Mouse (Mus musculus) heart, embryonic 14.5 days (tissue): ENCODE measurements around the gene AC140267.1. TPM values are rescaled to one million over a fixed set of nuclear protein-coding genes. Genes with fewer than 3 reads are reported as not detected.

ENCODE experiments used
- ATAC-seq: fragments of 200-750 bp; cut with Nextera tagmentation; 2 replicates; pipeline ENCODE4 v1.8.0; 2017; ENCODE audit warnings: low read depth, moderate TSS enrichment; ENCODE audit not compliant: insufficient number of reproducible peaks, insufficient read depth, low FRiP score
- H3K27ac ChIP-seq, 2 experiments: fragments of 200-500 bp in 1 of 2; fragments of 300-500 bp in 1 of 2; sonication (generic) in 1 of 2; replicated peaks in 1 of 2; 2 replicates each; pipeline ENCODE4 v1.5.1; 2012 to 2014; ENCODE audit warnings: low read depth in 2 of 2, low read length in 2 of 2, control low read depth in 1 of 2, mild to moderate bottlenecking in 1 of 2, mixed read lengths in 1 of 2; ENCODE audit not compliant: control insufficient read depth in 1 of 2, insufficient read depth in 1 of 2
- H3K27me3 ChIP-seq: fragments of 300-500 bp; sonication (generic); 2 replicates; pipeline ENCODE4 v1.6.1; 2014; ENCODE audit warnings: mild to moderate bottlenecking, low read length, control low read depth; ENCODE audit not compliant: control insufficient read depth, insufficient read depth
- H3K36me3 ChIP-seq: fragments of 300-500 bp; sonication (generic); 2 replicates; pipeline ENCODE4 v1.6.1; 2014; ENCODE audit warnings: mild to moderate bottlenecking, control low read depth, low read length, mixed read lengths; ENCODE audit not compliant: control insufficient read depth, insufficient read depth
- H3K4me1 ChIP-seq, 2 experiments: fragments of 200-500 bp in 1 of 2; fragments of 300-500 bp in 1 of 2; sonication (generic) in 1 of 2; 2 replicates each; pipeline ENCODE4 v1.6.1; 2012 to 2014; ENCODE audit warnings: low read length in 2 of 2, control low read depth in 1 of 2, mixed read lengths in 1 of 2; ENCODE audit not compliant: control insufficient read depth in 2 of 2, insufficient read depth in 2 of 2
- H3K4me2 ChIP-seq: fragments of 300-500 bp; sonication (generic); 2 replicates; pipeline ENCODE4 v1.6.1; 2014; ENCODE audit warnings: mild to moderate bottlenecking, low read length
- H3K4me3 ChIP-seq, 2 experiments: fragments of 200-500 bp in 1 of 2; fragments of 300-500 bp in 1 of 2; sonication (generic) in 1 of 2; 2 replicates each; pipeline ENCODE4 v1.5.1; 2012 to 2014; ENCODE audit warnings: low read length in 2 of 2, mild to moderate bottlenecking in 2 of 2, control low read depth in 1 of 2, low read depth in 1 of 2, moderate library complexity in 1 of 2; ENCODE audit not compliant: control insufficient read depth in 1 of 2, insufficient read depth in 1 of 2
- H3K9ac ChIP-seq: fragments of 300-500 bp; sonication (generic); 2 replicates; pipeline ENCODE4 v1.6.1; 2014; ENCODE audit warnings: mild to moderate bottlenecking, low read length
- H3K9me3 ChIP-seq: fragments of 300-500 bp; sonication (generic); 2 replicates; pipeline ENCODE4 v1.6.1; 2016; ENCODE audit warnings: low read length, control low read depth; ENCODE audit not compliant: control insufficient read depth
- WGBS: fragments of 180-500 bp; shearing (Covaris S2); extraction: QIAGEN DNeasy Blood & Tissue Kit; methylation state at CpG from one replicate; pipeline ENCODE4 v1.1.7; 2014; 5-methylcytosine and 5-hydroxymethylcytosine counted together
- polyA plus RNA-seq: library from polyadenylated mRNA; unstranded; fragments of >200 nt; fragmentation: Nextera tagmentation; extraction: Ambion mirVana; gene quantifications from 2 replicates; pipeline ENCODE4 v1.2.1, GENCODE M21; 2014

The AC140267.1 gene
- polyA plus RNA-seq, 1 experiment from 2014 or later, result not detected

DNA sequence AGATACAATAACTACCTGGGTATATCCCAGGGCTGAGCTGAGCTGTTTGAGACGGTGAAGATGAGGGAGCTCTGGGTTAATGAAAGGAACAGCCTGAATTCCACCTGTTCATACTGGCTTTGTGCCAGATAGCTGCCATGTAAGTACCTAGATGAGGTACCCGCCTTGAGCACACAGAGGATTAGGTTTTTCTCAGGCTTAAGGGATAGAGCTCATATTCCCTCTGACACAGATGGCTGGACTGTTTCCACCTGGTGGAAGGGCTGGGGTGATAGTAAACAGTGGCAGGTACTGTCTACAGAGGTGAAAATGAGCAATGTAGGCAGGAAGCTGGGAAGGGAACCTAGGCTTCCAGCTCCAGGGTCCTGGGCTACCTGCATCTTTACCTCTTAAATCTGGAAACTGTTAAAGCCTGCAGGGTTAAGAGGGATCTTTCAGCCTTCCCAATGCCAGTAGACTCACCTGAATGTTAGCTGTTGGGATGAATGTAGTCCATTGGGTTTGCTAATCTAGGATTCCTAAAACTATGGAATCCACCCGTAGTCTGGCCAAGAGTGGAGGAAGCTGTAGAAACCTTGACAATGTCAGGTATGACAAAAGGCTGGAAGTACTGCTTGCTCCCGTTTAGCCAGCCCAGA is 22.1 kb downstream of the AC140267.1 start:
- H3K9ac ChIP-seq, result peak overlapping the region; percentile 100
- H3K4me1 ChIP-seq, result peaks cover 12 to 33% of the 10 kb centered on the region in 2 experiments
- H3K36me3 ChIP-seq, result peaks cover 56% of the 10 kb centered on the region
- peak overlapping the region in 1 of 2 experiments; percentile 100; a peak in 2 of 4 replicates for H3K4me3 ChIP-seq
- H3K4me2 ChIP-seq, result peak overlapping the region; percentile 95
- H3K27ac ChIP-seq, result peak overlapping the region; percentile 35 to 99
- ATAC-seq, result no peak
- no peaks in the 10 kb centered on the region for H3K27me3 ChIP-seq
- WGBS, result 17% methylated on average over 4 of the region's 4 CpGs
- H3K9me3 ChIP-seq, result no peaks in the 10 kb centered on the region

DNA sequence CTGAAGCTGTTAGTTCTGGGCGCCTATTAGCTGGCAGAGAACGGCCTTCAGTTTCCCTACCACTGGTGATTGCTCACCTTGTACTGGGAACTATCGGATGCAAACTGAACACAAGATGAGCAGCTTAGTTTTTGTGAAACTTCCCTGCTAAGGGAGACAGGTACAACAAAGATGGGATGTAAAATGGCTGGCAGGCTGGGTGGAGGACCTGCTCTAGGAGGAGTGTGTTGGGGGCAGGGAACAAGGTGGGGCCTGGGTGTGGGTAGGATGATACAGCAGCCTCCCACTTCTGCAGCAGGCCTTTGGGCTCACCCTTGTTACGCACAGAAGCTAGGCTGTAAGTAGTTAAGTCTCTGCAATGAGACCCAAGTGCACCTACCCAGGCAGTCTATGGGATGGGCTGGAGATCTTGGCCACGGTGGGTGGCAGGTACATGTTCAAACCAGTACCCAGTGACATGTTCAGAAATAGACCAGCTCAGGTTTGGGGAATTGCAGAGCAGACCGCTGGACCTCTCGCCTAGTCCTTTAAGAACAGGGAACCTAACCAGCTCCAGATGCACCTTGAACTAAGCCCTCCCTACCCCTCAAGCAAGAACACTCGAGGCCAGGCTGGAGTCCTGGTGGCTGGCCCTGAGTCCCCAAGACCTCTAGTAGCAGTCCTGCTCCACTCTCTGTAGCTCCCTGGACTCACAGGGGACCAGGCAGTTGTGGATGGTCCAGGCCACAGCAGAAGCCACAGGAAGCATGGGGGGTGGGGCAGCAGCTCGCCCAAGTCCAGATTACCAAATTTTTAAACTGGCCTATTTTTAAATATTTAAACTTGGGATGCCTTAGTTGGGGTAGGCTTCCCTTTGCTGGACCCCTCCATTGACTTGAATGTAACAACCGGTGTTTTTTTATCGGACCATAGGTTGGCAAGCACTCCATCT is 22.9 kb downstream of the AC140267.1 start:
- Histone ChIP-seq H3K9ac (no peak overlapping the region), H3K36me3 (peaks cover 50% of the 10 kb centered on the region), H3K27ac (peak overlapping the region; percentile 6 to 99; a peak in 3 of 4 replicates), H3K4me3 (no peak overlapping the region; a peak in 1 of 4 replicates), H3K4me2 (peak overlapping the region; percentile 95), H3K9me3 (no peaks in the 10 kb centered on the region), H3K27me3 (no peaks in the 10 kb centered on the region), H3K4me1 (peaks cover 12 to 39% of the 10 kb centered on the region in 2 experiments)
- no peak for ATAC-seq
- 53% methylated on average over 11 of the region's 11 CpGs for WGBS

DNA sequence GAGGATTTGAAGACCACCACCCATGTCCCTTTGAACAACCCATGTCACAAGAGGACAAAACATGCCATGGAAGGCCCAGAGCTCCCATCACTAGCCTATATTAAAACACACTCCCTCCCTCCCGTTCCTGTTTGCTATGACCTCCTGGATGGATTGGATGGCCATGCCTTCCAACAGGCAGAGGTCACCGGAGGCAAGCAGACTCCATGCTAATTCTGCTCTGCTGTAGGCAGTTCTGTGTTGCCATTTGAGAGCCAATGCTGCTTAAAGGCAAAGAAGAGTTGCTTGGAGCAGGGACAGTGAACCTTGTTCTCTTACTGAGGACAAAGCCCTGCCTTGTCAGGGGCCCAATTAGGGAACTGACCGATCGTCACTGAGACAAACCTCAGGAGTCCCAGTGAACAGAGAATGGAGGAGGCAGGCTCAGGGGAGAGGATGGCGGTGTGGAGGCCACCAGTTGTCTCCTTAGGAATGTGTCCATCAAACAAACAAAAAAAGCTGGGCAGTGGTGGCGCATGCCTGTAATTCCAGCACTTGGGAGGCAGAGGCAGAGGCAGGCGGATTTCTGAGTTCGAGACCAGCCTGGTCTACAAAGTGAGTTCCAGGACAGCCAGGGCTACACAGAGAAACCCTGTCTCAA is 23.9 kb downstream of the AC140267.1 start:
- Histone ChIP-seq H3K4me2 (no peak overlapping the region), H3K9ac (no peak overlapping the region)
- no peak for ATAC-seq

DNA sequence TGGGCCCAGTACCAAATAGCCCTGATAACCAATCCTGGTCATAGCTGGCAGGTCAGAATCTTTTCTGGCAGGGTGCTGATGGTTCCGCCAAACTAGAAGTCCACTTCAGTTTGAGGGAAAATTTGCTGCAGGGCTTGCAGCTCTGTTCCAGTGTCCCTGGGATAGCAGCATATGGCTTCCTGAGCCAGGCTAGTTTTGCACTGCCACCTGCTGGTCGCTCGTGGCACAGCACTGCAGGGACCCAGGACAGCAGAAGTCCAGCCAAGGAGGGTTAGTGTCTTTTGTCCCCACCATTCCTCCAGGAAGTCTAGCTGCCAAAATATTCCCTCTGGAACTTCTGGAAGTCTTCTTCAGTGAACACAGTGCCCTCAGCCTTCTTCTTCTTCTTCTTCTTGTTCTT is 25.0 kb downstream of the AC140267.1 start:
- 8% methylated on average over 3 of the region's 3 CpGs for WGBS
- no peak for ATAC-seq
- no peaks in the 10 kb centered on the region for H3K9me3 ChIP-seq
- H3K36me3 ChIP-seq, result peaks cover 50% of the 10 kb centered on the region
- no peaks in the 10 kb centered on the region for H3K27me3 ChIP-seq
- no peak overlapping the region for H3K9ac ChIP-seq
- no peak overlapping the region for H3K4me2 ChIP-seq
- peaks cover 12 to 30% of the 10 kb centered on the region in 2 experiments for H3K4me1 ChIP-seq
- H3K4me3 ChIP-seq, result no peak overlapping the region
- H3K27ac ChIP-seq, result no peak overlapping the region

More for the DNA sequence above, 23.9 kb downstream of the AC140267.1 start:
- Histone ChIP-seq H3K4me1 (peaks cover 12 to 31% of the 10 kb centered on the region in 2 experiments), H3K9me3 (no peaks in the 10 kb centered on the region), H3K36me3 (peaks cover 50% of the 10 kb centered on the region), H3K4me3 (no peak overlapping the region), H3K27me3 (no peaks in the 10 kb centered on the region), H3K27ac (peak overlapping the region in 1 of 2 experiments; percentile 99; a peak in 1 of 4 replicates)
- WGBS, result 71% methylated on average over 8 of the region's 8 CpGs

DNA sequence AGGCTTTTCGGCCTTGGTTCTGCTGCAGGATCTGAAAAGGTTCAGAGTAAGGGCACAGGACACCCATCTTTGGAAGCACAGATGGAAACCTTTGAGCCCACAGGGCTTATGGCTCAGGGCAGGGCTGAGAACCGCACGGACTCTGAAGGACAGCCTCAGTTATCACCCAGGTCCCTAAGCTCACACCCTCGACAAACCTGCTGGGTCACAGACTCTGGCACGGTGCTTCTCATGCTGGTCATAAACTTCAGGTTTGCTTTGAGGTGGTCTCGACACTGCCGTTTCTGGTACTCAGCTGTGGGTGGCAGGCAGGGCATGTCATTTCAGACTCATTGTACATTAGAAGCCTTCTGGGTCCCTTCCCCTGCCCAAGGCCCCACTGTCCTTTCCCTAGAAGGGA is 25.5 kb downstream of the AC140267.1 start:
- Histone ChIP-seq H3K9me3 (no peaks in the 10 kb centered on the region), H3K4me3 (no peak overlapping the region), H3K4me2 (no peak overlapping the region), H3K27me3 (no peaks in the 10 kb centered on the region), H3K27ac (no peak overlapping the region), H3K4me1 (peaks cover 12 to 30% of the 10 kb centered on the region in 2 experiments), H3K9ac (no peak overlapping the region), H3K36me3 (peaks cover 48% of the 10 kb centered on the region)
- ATAC-seq, result no peak
- 79% methylated on average over 7 of the region's 7 CpGs for WGBS

DNA sequence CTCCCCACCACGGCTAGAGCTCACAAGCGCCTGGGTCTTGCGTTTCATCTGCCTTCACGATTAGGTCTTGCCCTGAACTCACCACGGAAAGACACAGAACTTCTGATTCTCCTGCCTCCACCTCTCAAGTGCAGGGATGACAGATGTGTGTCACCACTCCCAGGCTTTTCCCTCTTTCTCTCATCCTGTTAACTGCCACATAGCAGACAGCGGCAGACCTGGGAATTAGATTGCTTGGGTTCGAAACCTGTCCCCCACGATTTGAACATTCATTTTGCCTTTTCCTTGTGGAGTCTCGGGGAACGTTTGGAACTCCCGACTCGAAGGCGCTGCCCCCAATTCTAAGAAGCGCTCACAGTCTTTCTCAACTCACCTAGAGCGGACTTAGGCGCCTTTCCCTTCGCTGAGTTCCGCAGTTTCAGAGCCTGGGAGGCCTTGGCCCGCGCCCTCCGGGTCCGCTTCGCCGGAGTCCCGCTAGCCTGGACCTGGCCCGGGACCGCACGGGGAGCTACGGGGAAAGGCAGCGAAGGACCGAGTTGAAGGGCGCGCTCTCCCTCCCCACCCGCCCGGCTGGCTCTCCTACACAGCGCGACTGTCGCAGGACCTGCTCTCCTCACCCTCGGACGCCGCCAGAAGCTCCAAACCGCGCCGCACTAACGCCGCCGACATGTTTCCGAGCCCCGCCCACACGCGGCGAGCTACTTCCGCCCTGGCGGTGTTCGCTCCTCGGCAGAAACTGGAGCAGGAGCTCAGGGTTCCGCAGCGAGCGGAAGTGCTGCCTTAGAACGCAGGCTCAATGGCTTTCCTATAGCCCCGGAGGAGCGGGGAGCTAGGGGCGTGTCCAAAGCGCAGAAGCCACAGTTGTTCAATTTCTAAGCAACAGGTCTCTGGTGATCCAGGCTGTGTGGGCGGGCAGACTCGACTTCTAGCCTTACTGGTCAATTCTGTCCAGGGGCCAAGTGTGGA is 28.3 kb downstream of the AC140267.1 start, which contains the start of gene Rps19bp1:
Rps19bp1 (minus strand) TSS at position 706 of the 966 bp plus-strand sequence.
- Histone ChIP-seq H3K27ac (peak within 1 kb of the TSS; percentile 60 to 68), H3K4me2 (peak within 1 kb of the TSS; percentile 87), H3K4me1 (peaks cover 4 to 11% of the 10 kb centered on the region in 2 experiments; a peak in 3 of 4 replicates), H3K27me3 (no peaks in the 10 kb centered on the region), H3K9me3 (no peaks in the 10 kb centered on the region), H3K9ac (peak within 1 kb of the TSS; percentile 87), H3K36me3 (peaks cover 20% of the 10 kb centered on the region), H3K4me3 (peak within 1 kb of the TSS; percentile 69 to 83)
- WGBS, result under 1% methylated on average over 64 of the region's 66 CpGs
- ATAC-seq, result peak; percentile 82
